Mouse (Mus musculus) forebrain, embryonic 13.5 days (tissue): ENCODE data around the gene Hic1. TPM values are rescaled to one million over a fixed set of nuclear protein-coding genes. Genes with fewer than 3 reads are reported as not detected.
"Not testable (repeated sequence)": the region's sequence is repeated elsewhere in the genome, so short reads cannot be mapped to it uniquely, and the experiment has no call there.

Source experiments
- ATAC-seq: fragments of 200-750 bp; cut with Nextera tagmentation; 2 replicates; pipeline ENCODE4 v1.8.0; 2017
- H3K27ac ChIP-seq: fragments of 300-500 bp; sonication (generic); 2 replicates; pipeline ENCODE4 v1.5.1; 2015; ENCODE audit warnings: inconsistent platforms, mild to moderate bottlenecking, moderate library complexity
- H3K27me3 ChIP-seq: fragments of 300-500 bp; sonication (generic); 2 replicates; pipeline ENCODE4 v1.6.1; 2015; ENCODE audit warnings: mild to moderate bottlenecking, inconsistent platforms
- H3K36me3 ChIP-seq: fragments of 300-500 bp; sonication (generic); 2 replicates; pipeline ENCODE4 v1.6.1; 2015; ENCODE audit warnings: mild to moderate bottlenecking, inconsistent platforms; ENCODE audit not compliant: poor library complexity, severe bottlenecking
- H3K4me1 ChIP-seq: fragments of 300-500 bp; sonication (generic); 2 replicates; pipeline ENCODE4 v1.6.1; 2015; ENCODE audit warnings: inconsistent platforms
- H3K4me2 ChIP-seq: fragments of 300-500 bp; sonication (generic); 2 replicates; pipeline ENCODE4 v1.6.1; 2015; ENCODE audit warnings: inconsistent platforms, mild to moderate bottlenecking, moderate library complexity
- H3K4me3 ChIP-seq: fragments of 300-500 bp; sonication (generic); 2 replicates; pipeline ENCODE4 v1.5.1; 2015; ENCODE audit warnings: mild to moderate bottlenecking, inconsistent platforms
- H3K9ac ChIP-seq: fragments of 300-500 bp; sonication (generic); 2 replicates; pipeline ENCODE4 v1.6.1; 2015; ENCODE audit warnings: mild to moderate bottlenecking, inconsistent platforms
- H3K9me3 ChIP-seq: fragments of 300-500 bp; sonication (generic); replicated peaks from 2 replicates; pipeline ENCODE4 v1.6.1; 2016; ENCODE audit warnings: inconsistent platforms
- WGBS: fragments of 180-500 bp; shearing (Covaris S2); methylation state at CpG from one replicate; pipeline ENCODE4 v1.1.7; 2015; 5-methylcytosine and 5-hydroxymethylcytosine counted together
- polyA plus RNA-seq: library from polyadenylated mRNA; unstranded; fragments of >200 nt; fragmentation: Nextera tagmentation; extraction: Ambion mirVana; gene quantifications from 2 replicates; pipeline ENCODE4 v1.2.1, GENCODE M21; 2015

Gene Hic1
- polyA plus RNA-seq, 1 experiment from 2014 or later: 1.5 TPM

DNA sequence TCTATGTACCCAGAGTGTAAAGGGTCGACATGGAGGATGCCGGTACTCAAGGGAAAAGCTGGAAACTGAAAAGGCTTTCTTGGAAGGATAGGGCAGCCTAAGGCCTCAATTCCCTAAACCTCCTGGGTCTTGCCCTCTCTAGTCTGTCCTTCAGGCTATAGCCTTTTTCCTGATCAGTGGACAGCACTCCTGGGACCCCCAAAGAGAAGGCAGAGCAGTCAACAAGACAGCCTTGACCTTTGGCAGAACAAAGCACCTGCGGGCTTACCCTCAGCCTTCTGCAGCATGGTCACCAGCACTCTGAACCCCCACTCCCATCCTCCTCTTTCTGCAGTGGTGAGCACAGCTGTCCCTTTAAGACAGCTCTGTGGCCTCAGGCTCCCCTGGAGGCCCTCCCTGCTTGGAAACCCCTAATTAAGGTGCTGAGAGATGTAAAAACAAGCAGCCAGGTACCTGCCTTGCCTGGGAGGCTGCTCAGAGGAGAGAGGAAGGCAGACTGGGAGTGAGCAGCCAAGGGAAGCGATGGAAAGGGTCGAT, 21.7 kb upstream of the Hic1 start, which contains the start of gene Dph1:
TSS of gene Dph1 (minus strand) at position 337 of the 537 bp plus-strand sequence.
- H3K27ac ChIP-seq: 0 out of 2 replicates have a peak within 1 kb of the TSS, but pooled peaks have one; percentile 8
- peaks cover 48% of the 10 kb centered on the region for H3K4me1 ChIP-seq
- no peak for ATAC-seq

DNA sequence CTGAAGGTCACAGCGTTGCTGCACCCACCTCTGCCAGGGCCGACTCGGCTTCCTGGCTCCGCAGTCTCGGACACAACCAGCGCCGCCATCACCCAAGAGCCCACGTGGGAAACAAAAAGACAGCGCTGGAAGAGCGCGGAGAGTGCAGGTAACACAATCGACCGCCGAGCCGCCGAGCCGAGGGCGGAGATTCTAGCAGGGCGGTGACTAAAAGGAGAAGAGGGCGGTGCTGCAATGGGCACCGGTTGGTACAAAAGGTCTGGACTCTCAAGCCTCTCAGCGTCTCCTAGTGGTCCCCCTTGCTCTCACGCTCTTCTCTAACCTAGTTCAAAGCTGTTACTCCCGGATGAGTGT, 21.0 kb upstream of the Hic1 start:
- peak; percentile 83 for ATAC-seq
- H3K4me3 ChIP-seq: peak overlapping the region; percentile 67
- H3K4me2 ChIP-seq: peak overlapping the region; percentile 93
- H3K4me1 ChIP-seq: peaks cover 46% of the 10 kb centered on the region
- H3K27me3 ChIP-seq: peaks cover 45% of the 10 kb centered on the region
- no peak overlapping the region for H3K27ac ChIP-seq
- H3K9ac ChIP-seq: peak overlapping the region; percentile 68
- no peaks in the 10 kb centered on the region for H3K9me3 ChIP-seq
- WGBS: 0% methylated on average over 24 of the region's 24 CpGs
- no peaks in the 10 kb centered on the region for H3K36me3 ChIP-seq

More for the DNA sequence above, 21.7 kb upstream of the Hic1 start, which contains the start of gene Dph1:
- Histone ChIP-seq H3K27me3 (peaks cover 51% of the 10 kb centered on the region), H3K4me2 (peak within 1 kb of the TSS; percentile 93), H3K9me3 (no peaks in the 10 kb centered on the region), H3K9ac (peak within 1 kb of the TSS; percentile 68), H3K4me3 (peak within 1 kb of the TSS; percentile 67), H3K36me3 (no peaks in the 10 kb centered on the region)
- 44% methylated on average over 5 of the region's 5 CpGs for WGBS

DNA sequence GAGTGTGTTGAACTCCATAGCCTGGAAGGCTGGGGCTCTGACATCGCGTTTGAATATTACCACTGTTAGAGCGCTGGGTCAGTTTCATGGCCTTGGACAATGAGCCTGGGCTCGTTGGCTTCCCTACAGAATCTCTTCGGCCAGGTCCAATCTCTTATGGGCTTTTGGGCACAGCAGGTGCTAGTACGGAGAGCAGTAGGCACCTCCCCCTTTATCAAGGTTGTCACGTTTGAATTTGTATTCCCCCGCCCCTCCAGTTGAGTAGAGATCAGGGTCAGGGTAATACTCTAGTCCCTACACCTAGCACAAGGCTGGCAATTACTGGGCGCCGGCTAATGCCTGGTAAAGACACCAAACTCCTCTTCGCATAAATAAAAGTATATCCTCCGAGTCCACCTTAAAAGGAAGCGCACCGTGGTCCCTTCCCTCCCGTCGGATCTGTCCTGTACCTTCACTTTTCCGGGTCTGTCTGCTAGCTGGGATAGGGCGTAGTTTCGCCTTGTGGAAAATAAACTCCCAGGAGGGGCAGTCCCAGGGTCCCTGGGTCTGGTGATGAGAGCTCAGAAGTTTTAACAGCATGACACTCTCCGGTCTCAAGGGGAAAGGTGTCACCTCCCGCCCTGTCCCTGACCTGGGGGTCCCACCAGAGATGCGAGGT, 20.5 kb upstream of the Hic1 start:
- ATAC-seq: peak; percentile 41
- H3K4me2 ChIP-seq: peak overlapping the region; percentile 93
- peak overlapping the region; percentile 67 for H3K4me3 ChIP-seq
- peaks cover 45% of the 10 kb centered on the region for H3K4me1 ChIP-seq
- H3K27me3 ChIP-seq: peaks cover 40% of the 10 kb centered on the region
- no peaks in the 10 kb centered on the region for H3K36me3 ChIP-seq
- no peaks in the 10 kb centered on the region for H3K9me3 ChIP-seq
- H3K9ac ChIP-seq: peak overlapping the region; percentile 68
- WGBS: under 1% methylated on average over 22 of the region's 22 CpGs
- H3K27ac ChIP-seq: 0 out of 2 replicates have a peak overlapping the region, but pooled peaks have one; percentile 8

DNA sequence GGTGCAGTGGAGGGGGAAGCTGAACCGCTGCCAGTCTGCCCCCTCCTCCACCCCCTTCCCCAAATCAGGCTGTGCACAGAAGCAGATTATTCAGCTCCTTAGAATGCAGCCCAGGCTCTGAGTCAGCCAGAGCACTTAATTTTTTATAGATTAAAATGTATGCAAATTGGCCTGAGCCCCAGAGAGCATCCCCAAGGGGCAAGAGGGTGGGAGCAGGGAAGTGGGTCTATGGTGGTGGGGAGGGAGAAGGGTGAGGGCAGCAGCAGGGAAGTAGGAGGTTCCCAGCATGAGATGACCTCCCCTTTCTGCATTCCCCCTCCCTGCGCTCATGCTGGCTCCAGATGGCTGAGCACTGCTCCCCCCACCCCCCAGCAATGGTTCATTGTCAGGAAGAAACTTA, 15.7 kb upstream of the Hic1 start:
- no peaks in the 10 kb centered on the region for H3K9me3 ChIP-seq
- H3K9ac ChIP-seq: no peak overlapping the region
- H3K4me2 ChIP-seq: no peak overlapping the region
- no peak for ATAC-seq
- no peak overlapping the region for H3K27ac ChIP-seq
- WGBS: 63% methylated on average over 1 of the region's 2 CpGs
- peaks cover 18% of the 10 kb centered on the region for H3K4me1 ChIP-seq
- no peak overlapping the region for H3K4me3 ChIP-seq
- peaks cover 38% of the 10 kb centered on the region; the same call in 1 of the 2 replicates for H3K36me3 ChIP-seq
- no peaks in the 10 kb centered on the region for H3K27me3 ChIP-seq

DNA sequence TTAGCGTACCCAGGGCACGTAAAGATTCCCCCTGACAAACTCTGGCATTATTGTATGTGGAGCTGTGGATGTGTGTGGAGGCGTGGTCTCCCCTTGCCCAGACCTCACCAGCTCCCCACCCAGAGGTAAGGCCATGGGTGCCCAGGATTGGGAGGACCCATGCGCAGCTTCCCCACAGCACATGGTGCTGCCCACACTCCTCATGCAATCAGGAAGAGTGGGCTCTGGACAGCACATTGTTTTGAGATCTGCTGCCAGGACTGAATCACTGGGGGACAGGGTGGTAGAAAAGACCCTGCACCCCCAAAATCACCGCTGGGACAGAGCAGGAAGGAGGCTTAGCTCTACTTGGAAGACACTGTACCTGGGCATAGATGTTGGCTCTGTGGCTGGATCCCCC, 15.3 kb upstream of the Hic1 start:
- Histone ChIP-seq H3K27me3 (no peaks in the 10 kb centered on the region), H3K36me3 (peaks cover 38% of the 10 kb centered on the region; the same call in 1 of the 2 replicates), H3K4me2 (no peak overlapping the region), H3K27ac (no peak overlapping the region), H3K9ac (0 out of 2 replicates have a peak overlapping the region, but pooled peaks have one; percentile 13), H3K9me3 (no peaks in the 10 kb centered on the region), H3K4me1 (peaks cover 15% of the 10 kb centered on the region), H3K4me3 (no peak overlapping the region)
- ATAC-seq: no peak
- WGBS: 98% methylated on average over 5 of the region's 5 CpGs

DNA sequence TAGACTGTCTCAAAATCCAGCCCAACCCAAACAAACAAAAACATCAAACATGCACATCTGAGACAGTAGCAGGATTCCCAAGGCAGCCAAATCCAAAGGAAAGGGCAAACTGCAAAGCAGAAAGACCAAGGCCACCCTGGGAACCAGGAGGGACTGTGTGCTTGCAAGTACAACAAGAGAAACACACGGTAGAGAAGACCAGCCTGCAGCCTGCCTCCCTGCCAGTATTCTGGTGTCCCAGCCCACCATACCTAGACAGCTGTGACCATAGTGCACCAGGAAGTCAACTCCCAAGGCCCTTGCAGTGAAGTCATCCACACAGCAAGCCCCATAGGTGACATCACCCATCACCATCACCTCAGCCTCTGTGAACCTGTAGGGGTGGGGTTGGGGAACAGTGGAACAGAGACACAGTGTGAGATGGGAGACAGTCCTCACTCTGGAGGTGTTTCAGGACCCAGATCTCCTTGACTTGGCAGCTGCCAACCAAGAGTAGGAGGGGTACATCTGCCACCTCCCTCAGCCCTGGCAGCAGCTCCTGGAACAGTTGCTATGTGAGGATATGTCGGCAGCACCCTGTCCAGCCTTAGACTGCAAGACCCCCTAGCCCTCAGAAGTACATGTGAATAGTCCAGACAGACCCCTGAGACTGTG, 14.7 kb upstream of the Hic1 start:
- Histone ChIP-seq H3K27ac (no peak overlapping the region), H3K4me1 (peaks cover 15% of the 10 kb centered on the region), H3K36me3 (peaks cover 38% of the 10 kb centered on the region; the same call in 1 of the 2 replicates), H3K27me3 (no peaks in the 10 kb centered on the region), H3K9ac (0 out of 2 replicates have a peak overlapping the region, but pooled peaks have one; percentile 13), H3K4me2 (no peak overlapping the region), H3K9me3 (no peaks in the 10 kb centered on the region), H3K4me3 (no peak overlapping the region)
- 79% methylated on average over 2 of the region's 2 CpGs for WGBS
- no peak for ATAC-seq

DNA sequence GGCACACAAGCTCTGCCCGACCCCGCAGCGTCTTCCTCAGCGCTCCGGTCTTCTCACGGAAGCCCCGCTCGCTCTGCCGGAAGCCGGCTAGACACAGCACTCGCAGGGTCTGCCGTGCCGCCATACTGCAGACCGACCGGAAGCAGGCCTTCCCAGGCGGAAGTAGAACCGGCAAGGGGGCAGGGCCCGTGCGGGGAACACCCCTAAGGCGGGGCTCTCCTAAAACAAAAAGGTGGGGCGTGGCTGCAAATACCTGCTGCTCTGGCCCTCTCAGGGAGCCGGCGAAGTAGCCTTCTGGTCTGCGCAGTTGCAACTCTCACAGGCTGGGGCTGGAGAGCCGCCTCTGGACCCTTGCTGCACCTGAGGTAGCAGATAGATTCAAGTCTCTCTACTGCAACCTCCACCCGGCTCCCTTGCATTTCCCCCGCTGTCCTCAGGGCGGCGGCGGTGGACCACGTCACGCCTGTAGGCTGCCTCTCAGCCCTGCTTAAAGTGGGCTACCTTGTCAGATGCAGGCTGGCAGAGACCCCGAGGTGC, 9.4 kb upstream of the Hic1 start, which contains the start of gene Ovca2:
TSS of gene Ovca2 (minus strand) at position 164 of the 537 bp plus-strand sequence.
- under 1% methylated on average over 33 of the region's 33 CpGs for whole genome bisulfite sequencing
- H3K4me1 ChIP-seq: peaks cover 23% of the 10 kb centered on the region
- H3K27ac ChIP-seq: peak within 1 kb of the TSS; percentile 88
- peak within 1 kb of the TSS; percentile 80 for H3K9ac ChIP-seq
- H3K9me3 ChIP-seq: no peaks in the 10 kb centered on the region
- peak; percentile 97 for ATAC-seq
- peaks cover 6% of the 10 kb centered on the region; the same call in 1 of the 2 replicates for H3K27me3 ChIP-seq
- H3K4me2 ChIP-seq: peak within 1 kb of the TSS; percentile 97
- peaks cover 48% of the 10 kb centered on the region; the same call in 1 of the 2 replicates for H3K36me3 ChIP-seq
- H3K4me3 ChIP-seq: peak within 1 kb of the TSS; percentile 71

DNA sequence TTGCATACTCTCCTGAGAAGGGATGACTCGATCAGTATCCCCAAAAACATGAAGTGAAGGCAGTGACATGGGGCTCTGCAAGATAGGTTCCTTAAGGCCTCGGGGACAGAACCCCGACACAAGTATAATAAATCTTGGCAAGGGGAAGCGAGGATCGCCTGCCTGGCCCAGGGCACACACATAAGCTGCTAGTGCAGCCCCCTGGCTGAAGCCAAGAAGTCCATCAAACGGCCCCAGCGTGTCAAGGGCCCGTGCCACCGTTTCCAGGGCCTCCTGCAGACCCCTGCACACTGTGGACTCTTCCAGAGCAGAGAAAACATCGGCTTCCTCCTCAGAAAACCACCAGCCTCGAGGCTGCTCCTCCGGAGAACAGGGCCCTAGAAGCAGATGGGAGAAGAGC, 8.7 kb upstream of the Hic1 start:
- Histone ChIP-seq H3K36me3 (peaks cover 41% of the 10 kb centered on the region; the same call in 1 of the 2 replicates), H3K27me3 (peaks cover 11% of the 10 kb centered on the region), H3K4me3 (peak overlapping the region; percentile 71), H3K4me2 (peak overlapping the region; percentile 97), H3K27ac (peak overlapping the region; percentile 88; the same call in 1 of the 2 replicates), H3K9me3 (no peaks in the 10 kb centered on the region), H3K4me1 (peaks cover 30% of the 10 kb centered on the region), H3K9ac (peak overlapping the region; percentile 80)
- no peak for ATAC-seq
- 58% methylated on average over 12 of the region's 12 CpGs for WGBS

DNA sequence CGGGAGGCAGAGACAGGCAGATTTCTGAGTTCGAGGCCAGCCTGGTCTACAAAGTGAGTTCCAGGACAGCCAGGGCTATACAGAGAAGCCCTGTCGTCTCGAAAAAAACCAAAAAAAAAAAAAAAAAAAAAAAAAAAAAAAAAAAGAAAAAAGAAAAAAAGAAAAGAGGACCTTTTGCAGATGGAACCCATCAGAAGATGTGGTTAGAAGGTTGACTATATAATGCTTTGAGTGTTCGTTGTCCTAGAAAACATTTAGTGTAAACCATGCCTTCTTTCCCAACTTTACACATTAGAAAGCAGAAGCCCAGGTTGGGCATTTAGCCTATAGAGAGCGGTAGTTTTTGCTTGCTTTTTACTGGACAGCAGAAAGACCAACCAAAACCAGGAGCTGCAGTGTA, 5.3 kb upstream of the Hic1 start:
- not testable (repeated sequence) for H3K27ac ChIP-seq, H3K4me2 ChIP-seq, ATAC-seq, H3K9ac ChIP-seq, H3K4me3 ChIP-seq, H3K9me3 ChIP-seq
- H3K4me1 ChIP-seq: peaks cover 60% of the 10 kb centered on the region
- WGBS: 73% methylated on average over 6 of the region's 6 CpGs
- peaks cover 15% of the 10 kb centered on the region; the same call in 1 of the 2 replicates for H3K36me3 ChIP-seq
- peaks cover 45% of the 10 kb centered on the region for H3K27me3 ChIP-seq

DNA sequence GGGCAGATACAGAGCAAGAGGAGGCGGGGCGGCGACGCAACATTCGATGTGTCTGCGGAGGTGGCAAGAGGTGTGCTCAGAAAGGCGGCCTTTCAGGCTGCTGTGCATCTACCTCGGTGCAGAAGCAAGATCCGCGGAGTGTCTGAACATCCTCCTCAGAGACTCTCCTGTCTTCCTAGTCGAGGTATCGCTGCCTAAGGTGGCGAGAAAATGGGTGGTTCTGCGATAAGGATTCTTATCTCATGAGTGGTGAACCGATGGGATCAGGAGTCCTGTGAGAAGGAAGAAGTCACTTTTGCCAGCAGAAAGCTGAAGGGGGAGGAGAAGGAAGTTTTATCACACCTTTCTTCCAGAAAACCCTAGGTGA, 4.5 kb upstream of the Hic1 start:
- Histone ChIP-seq H3K36me3 (peaks cover 15% of the 10 kb centered on the region; the same call in 1 of the 2 replicates), H3K27ac (peak overlapping the region; percentile 15; the same call in 1 of the 2 replicates), H3K9me3 (no peaks in the 10 kb centered on the region), H3K4me1 (peaks cover 61% of the 10 kb centered on the region), H3K9ac (peak overlapping the region; percentile 69), H3K4me3 (peak overlapping the region; percentile 66), H3K27me3 (peaks cover 53% of the 10 kb centered on the region), H3K4me2 (peak overlapping the region; percentile 81)
- WGBS: 2% methylated on average over 15 of the region's 15 CpGs
- ATAC-seq: no peak

DNA sequence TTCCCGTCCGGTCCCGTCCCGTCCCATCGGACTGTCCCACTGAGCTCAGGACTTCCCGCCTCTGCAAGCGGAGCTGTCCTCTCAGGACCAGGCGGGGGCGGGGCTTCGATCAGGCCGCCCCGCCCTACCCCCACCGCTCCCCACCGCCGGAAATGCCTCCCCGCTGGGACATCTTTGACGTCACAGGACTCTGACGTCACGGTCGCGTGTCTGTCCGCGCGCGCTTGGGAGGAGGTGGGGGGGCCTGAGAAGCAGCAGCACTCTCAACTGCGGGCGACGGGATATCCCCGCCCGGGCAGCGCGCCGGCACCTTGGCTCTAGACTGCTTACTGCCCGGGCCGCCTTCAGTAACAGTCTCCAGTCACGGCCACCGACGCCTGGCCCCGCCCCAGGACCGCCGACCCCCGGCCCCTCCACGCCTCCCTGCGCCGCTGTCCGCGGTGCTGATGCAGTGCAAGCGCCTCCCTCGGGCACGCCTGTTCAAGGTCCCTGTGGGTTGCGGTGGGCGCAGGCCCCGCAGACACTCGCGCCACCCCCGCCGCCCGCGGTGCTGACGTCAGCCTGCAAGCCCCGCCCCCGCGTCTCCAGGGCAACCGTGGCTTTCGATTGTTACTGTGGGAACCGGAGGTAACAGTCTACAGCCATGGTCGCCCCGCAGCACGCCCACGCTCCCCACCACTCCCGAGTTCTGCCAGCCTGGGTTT, 3.9 kb upstream of the Hic1 start:
- Histone ChIP-seq H3K4me1 (peaks cover 66% of the 10 kb centered on the region), H3K9me3 (no peaks in the 10 kb centered on the region), H3K27me3 (peaks cover 59% of the 10 kb centered on the region), H3K4me2 (peak overlapping the region; percentile 81), H3K4me3 (peak overlapping the region; percentile 66), H3K27ac (peak overlapping the region; percentile 35; the same call in 1 of the 2 replicates), H3K36me3 (peaks cover 15% of the 10 kb centered on the region; the same call in 1 of the 2 replicates), H3K9ac (peak overlapping the region; percentile 69)
- under 1% methylated on average over 69 of the region's 71 CpGs for WGBS
- ATAC-seq: peak; percentile 60
